Mouse (Mus musculus): Measurements from ENCODE around the gene Atp5b. TPM values are rescaled to one million over a fixed set of nuclear protein-coding genes. Genes with fewer than 3 reads are reported as not detected.

Atp5b gene
- total RNA-seq, 2 experiments from 2014 or later, result 3,740 to 3,926 TPM

Small RNA genes within 50 kb of the gene (microRNA-seq; reads per million reads assigned to microRNA genes)
- 27.9 to 30.4 reads per million in 2 experiments for gene Mir677

Other genes with a start within 250 kb of the Atp5b start
- not detected for gene Rdh19, start 233.3 kb upstream of the Atp5b start, total RNA-seq (2021)
- not detected for gene Rdh16f2, start 216.8 kb upstream of the Atp5b start, total RNA-seq (2021)
- gene Rdh7, start 194.5 kb upstream of the Atp5b start, total RNA-seq (2021), result not detected
- gene Sdr9c7, start 184.8 kb upstream of the Atp5b start, total RNA-seq (2021), result not detected
- gene Hsd17b6, start 75.7 kb upstream of the Atp5b start, total RNA-seq (2021), result not detected
- gene Prim1, start 68.1 kb upstream of the Atp5b start, total RNA-seq (2021), result 1 to 10 TPM in 1 of 2 experiments, under 1 TPM in 1; 0.71 to 1.1 TPM
- 100 to 1,000 TPM; 318 to 407 TPM for gene Naca, start 47.7 kb upstream of the Atp5b start, total RNA-seq (2021)
- 10 to 100 TPM; 56.6 to 60.7 TPM for gene Ptges3, start 24.3 kb upstream of the Atp5b start, total RNA-seq (2021)
- gene Baz2a, start 8.3 kb downstream of the Atp5b start, total RNA-seq (2021), result 10 to 100 TPM; 11.9 to 14.2 TPM
- 10 to 100 TPM; 53.4 to 58.1 TPM for gene Rbms2, start 97.0 kb downstream of the Atp5b start, total RNA-seq (2021)
- gene Gls2, start 111.2 kb downstream of the Atp5b start, total RNA-seq (2021), result under 1 TPM; 0.35 to 0.59 TPM
- 10 to 100 TPM; 31.8 to 32.3 TPM for gene Spryd4, start 128.5 kb downstream of the Atp5b start, total RNA-seq (2021)
- not detected for gene Mip, start 142.6 kb downstream of the Atp5b start, total RNA-seq (2021)
- gene Timeless, start 148.8 kb downstream of the Atp5b start, total RNA-seq (2021), result 1 to 10 TPM; 1.7 to 2.2 TPM
- gene Apon, start 170.8 kb downstream of the Atp5b start, total RNA-seq (2021), result not detected
- not detected for gene Apof, start 185.4 kb downstream of the Atp5b start, total RNA-seq (2021)
- gene Stat2, start 187.3 kb downstream of the Atp5b start, total RNA-seq (2021), result 1 to 10 TPM; 3.2 to 3.9 TPM
- not detected for gene Il23a, start 215.5 kb downstream of the Atp5b start, total RNA-seq (2021)
- gene Pan2, start 220.1 kb downstream of the Atp5b start, total RNA-seq (2021), result 1 to 10 TPM; 4.4 to 5.6 TPM
- 10 to 100 TPM; 41.6 to 45.4 TPM for gene Cnpy2, start 239.2 kb downstream of the Atp5b start, total RNA-seq (2021)

Data from gastrocnemius, postnatal 36 days (tissue).